Mouse (Mus musculus) cerebellum, adult 2 months (tissue): ENCODE measurements at regions not wholly inside any gene's neighbourhood (a gene's known extent, or its start where the extent isn't known, plus 50 kb on each side); places are given as distances from the start of the nearest gene placed in this dataset.

Experiments
- CTCF ChIP-seq: fragments of 200-500 bp; IDR thresholded peaks from 2 replicates; pipeline ENCODE4 v1.5.1; 2011; ENCODE audit warnings: low read depth, mild to moderate bottlenecking, control low read depth, low read length, moderate library complexity, borderline replicate concordance; ENCODE audit not compliant: insufficient read depth
- POLR2A ChIP-seq: fragments of 200-500 bp; IDR thresholded peaks from 2 replicates; pipeline ENCODE4 v1.6.1; 2011; ENCODE audit warnings: low read length, control low read depth, borderline replicate concordance; ENCODE audit not compliant: insufficient read depth

DNA sequence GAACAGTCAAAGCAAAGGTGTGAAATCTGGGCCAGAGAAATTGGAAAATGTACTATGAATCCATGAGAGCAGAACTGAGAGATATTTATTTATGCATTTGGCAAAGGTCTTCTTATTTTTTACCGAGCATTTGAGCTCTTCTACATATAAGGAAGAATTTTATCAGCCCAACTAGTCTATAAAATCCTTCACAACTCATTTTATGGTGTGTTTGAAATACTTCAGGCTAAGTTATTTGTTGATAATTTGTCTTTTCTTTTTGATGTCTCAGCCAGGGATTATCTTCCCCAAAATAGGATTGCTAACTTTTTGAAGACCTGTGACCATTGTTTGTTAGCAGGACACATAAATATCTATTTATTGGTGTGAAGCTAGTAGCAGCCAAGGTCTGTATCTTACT is 55.9 kb upstream of the Slc24a3 start:
- no peak for TF ChIP-seq POLR2A
- no peak for TF ChIP-seq CTCF
